Mouse (Mus musculus): ENCODE results near the gene Gm20918. TPM values are rescaled to one million over a fixed set of nuclear protein-coding genes. Genes with fewer than 3 reads are reported as not detected.
"Not testable (repeated sequence)": the region's sequence is repeated elsewhere in the genome, so short reads cannot be mapped to it uniquely, and the experiment has no call there.

The Gm20918 gene
- total RNA-seq (2021) = not detected
- long read RNA-seq, experiment 1 = 0 reads
- long read RNA-seq, experiment 2 = 0 reads

DNA sequence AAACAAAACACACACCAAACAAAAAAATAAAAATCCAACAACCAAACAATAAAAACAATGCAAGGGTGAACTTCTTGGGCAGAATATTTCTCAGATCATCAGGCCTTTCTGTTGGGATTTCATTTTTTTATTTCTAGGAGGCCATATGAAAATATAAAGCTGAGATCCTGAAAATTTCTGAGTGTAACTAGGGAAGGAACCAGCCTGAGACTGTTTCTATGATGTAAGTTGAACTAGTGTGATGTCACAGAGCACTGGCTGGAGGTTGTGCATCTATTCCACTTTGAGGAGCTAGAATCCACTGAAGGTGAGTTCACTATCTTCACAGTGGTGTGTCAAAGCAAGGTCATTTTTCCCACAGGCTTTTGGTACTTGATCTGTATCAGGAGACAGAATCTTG is at the start of gene Gm20918:
Gene Gm20918, plus strand, starts transcription at position 301 of the 400 bp plus-strand sequence.
- DNase-seq; intact Hi-C loops (cut with DNase I): not testable (repeated sequence)

Other genes with a start within 250 kb of the Gm20918 start
- not detected for gene Gm21820, start 205.5 kb downstream of the Gm20918 start, total RNA-seq (2021)